Mouse (Mus musculus): Measurements from ENCODE around the gene Cep57l1.

GRCm38 (mm10) chr10:41830851-41831522 lies 21.3 kb upstream of the Cep57l1 start:
- peak; percentile 93 for TF ChIP-seq CTCF (IDR thresholded peaks at IDR 0.05; ENCODE audit: low read depth)
- TF ChIP-seq EP300 (optimal IDR thresholded peaks at IDR 0.05), result no peak
